Mouse (Mus musculus) lung, embryonic 15.5 days (tissue): ENCODE measurements around the gene Cetn2. TPM values are rescaled to one million over a fixed set of nuclear protein-coding genes. Genes with fewer than 3 reads are reported as not detected.

ENCODE experiments used
- ATAC-seq: fragments of 200-750 bp; cut with Nextera tagmentation; 2 replicates; pipeline ENCODE4 v1.8.0; 2017; ENCODE audit warnings: moderate number of reproducible peaks, borderline replicate concordance; ENCODE audit not compliant: low FRiP score, low TSS enrichment; ENCODE audit errors: extremely low read depth
- H3K27ac ChIP-seq: fragments of 300-500 bp; sonication (generic); 2 replicates; pipeline ENCODE4 v1.5.1; 2015; ENCODE audit warnings: moderate library complexity, mild to moderate bottlenecking, inconsistent platforms
- H3K27me3 ChIP-seq: fragments of 300-500 bp; sonication (generic); 2 replicates; pipeline ENCODE4 v1.6.1; 2015; ENCODE audit warnings: inconsistent platforms
- H3K36me3 ChIP-seq: fragments of 300-500 bp; sonication (generic); 2 replicates; pipeline ENCODE4 v1.6.1; 2015; ENCODE audit warnings: inconsistent platforms
- H3K4me1 ChIP-seq: fragments of 300-500 bp; sonication (generic); 2 replicates; pipeline ENCODE4 v1.6.1; 2015; ENCODE audit warnings: inconsistent platforms
- H3K4me2 ChIP-seq: fragments of 300-500 bp; sonication (generic); 2 replicates; pipeline ENCODE4 v1.6.1; 2015; ENCODE audit warnings: inconsistent platforms, mild to moderate bottlenecking, moderate library complexity
- H3K4me3 ChIP-seq: fragments of 300-500 bp; sonication (generic); 2 replicates; pipeline ENCODE4 v1.5.1; 2015; ENCODE audit warnings: mild to moderate bottlenecking, inconsistent platforms
- H3K9ac ChIP-seq: fragments of 300-500 bp; sonication (generic); 2 replicates; pipeline ENCODE4 v1.6.1; 2015; ENCODE audit warnings: inconsistent platforms
- H3K9me3 ChIP-seq: fragments of 300-500 bp; sonication (generic); 2 replicates; pipeline ENCODE4 v1.6.1; 2016; ENCODE audit warnings: inconsistent platforms
- WGBS: fragments of 180-500 bp; shearing (Covaris S2); methylation state at CpG from one replicate; pipeline ENCODE4 v1.1.7; 2015; 5-methylcytosine and 5-hydroxymethylcytosine counted together
- polyA plus RNA-seq: library from polyadenylated mRNA; unstranded; fragments of >200 nt; fragmentation: Nextera tagmentation; extraction: Ambion mirVana; gene quantifications from 2 replicates; pipeline ENCODE4 v1.2.1, GENCODE M21; 2015

Cetn2 gene
- polyA plus RNA-seq: 85.8 and 87.0 TPM in 2 replicates

DNA sequence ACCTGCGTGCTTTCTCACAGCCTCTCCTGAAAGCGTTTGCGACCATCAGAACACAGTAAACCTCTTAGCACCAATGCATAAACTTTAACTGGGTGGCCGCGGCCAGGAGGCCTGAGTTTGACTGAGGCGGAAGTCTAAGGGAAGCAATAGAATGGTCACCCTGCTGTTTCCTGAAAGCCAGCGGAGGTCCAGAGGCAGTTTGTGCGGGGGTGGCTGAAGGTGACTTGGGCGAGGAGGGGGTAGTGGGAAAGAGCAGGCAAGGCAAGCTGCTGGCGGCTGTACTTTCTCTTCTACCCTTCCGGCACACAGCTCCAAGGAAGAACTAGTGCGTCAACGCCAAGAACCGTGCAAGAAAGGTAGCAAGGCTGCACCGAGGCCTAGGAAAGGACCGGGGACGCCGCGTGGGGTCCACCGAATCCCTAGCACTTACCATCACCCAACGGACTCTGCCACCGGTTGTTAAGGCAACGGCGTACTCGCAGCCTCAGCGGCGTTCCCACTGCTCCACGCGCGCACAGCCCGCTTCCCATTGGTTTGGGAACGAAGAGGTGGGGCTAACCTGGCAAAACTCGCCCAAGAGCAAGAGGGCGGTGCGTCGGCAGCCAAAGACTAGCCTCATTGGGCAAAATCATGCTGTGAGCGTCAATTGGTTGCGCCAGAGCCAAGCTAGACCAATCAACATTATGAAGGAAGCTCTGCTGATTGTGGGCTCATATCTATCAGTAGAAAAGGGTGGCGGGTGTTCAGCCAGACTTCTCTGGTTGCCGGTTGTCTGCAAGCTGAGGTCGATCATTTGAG, at the start of gene Cetn2, which contains the start of gene Nsdhl:
Cetn2 (minus strand) TSS at position 528 of the 798 bp plus-strand sequence.
Nsdhl (plus strand) TSS at position 674 of the 798 bp plus-strand sequence.
- Histone ChIP-seq H3K4me2 (peak within 1 kb of the TSS; percentile 61), H3K4me1 (0 out of 2 replicates have a peak, but pooled peaks cover 8% of the 10 kb centered on the region), H3K9ac (peak within 1 kb of the TSS; percentile 45), H3K27me3 (no peaks in the 10 kb centered on the region), H3K27ac (peak within 1 kb of the TSS; percentile 39; the same call in 1 of the 2 replicates), H3K9me3 (no peaks in the 10 kb centered on the region), H3K36me3 (no peaks in the 10 kb centered on the region), H3K4me3 (peak within 1 kb of the TSS; percentile 56)
- peak; percentile 99 for ATAC-seq
- WGBS: 13% methylated on average over 41 of the region's 41 CpGs

DNA sequence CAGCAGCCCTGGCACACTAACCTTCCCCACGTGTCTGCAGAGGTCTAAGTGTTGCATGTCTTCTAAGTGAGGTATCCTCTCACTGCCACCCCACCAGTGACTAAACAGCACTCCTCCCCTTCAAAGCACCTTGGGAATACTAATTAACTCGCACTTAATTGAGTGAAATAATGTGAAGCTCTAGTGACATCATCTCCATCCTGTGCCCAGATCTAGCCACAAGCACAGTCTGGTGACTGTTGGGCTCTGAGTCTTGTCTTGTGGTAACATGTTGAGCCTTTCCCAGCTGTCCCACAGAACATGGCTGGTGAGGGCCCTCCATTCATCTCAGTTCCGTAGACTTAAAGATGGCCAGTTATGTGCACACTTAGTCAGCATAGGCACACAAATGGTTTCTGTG, 44.5 kb upstream of the Cetn2 start:
- Histone ChIP-seq H3K36me3 (no peaks in the 10 kb centered on the region), H3K27ac (no peak overlapping the region), H3K4me2 (no peak overlapping the region), H3K4me1 (no peaks in the 10 kb centered on the region), H3K9me3 (no peaks in the 10 kb centered on the region), H3K27me3 (no peaks in the 10 kb centered on the region), H3K4me3 (no peak overlapping the region), H3K9ac (no peak overlapping the region)
- 78% methylated on average over 3 of the region's 3 CpGs for WGBS
- ATAC-seq: no peak

DNA sequence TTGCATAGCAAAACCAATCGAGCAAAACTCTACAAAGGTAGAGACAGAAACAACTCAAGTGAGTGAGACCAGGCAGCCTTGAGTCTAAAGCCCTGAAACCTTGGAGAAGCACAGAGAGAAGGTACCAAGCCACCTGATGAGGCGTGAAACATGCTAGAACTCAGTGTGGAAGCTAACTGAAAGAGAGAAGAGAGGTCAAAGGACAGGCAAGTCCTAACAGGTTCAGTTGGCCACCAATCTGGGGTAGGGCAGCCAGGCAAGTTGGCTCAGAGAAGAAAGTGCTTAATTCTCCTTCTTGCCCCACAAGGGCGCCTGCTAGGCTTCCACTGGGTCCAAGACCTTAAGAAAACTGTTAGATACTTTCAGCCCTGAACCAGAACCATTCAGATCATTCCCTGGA, 43.3 kb upstream of the Cetn2 start:
- 58% methylated on average over 3 of the region's 3 CpGs for WGBS
- no peak overlapping the region for H3K4me3 ChIP-seq
- H3K36me3 ChIP-seq: no peaks in the 10 kb centered on the region
- H3K27ac ChIP-seq: no peak overlapping the region
- no peak for ATAC-seq
- no peaks in the 10 kb centered on the region for H3K4me1 ChIP-seq
- H3K9me3 ChIP-seq: no peaks in the 10 kb centered on the region
- no peak overlapping the region for H3K9ac ChIP-seq
- H3K4me2 ChIP-seq: no peak overlapping the region
- no peaks in the 10 kb centered on the region for H3K27me3 ChIP-seq

DNA sequence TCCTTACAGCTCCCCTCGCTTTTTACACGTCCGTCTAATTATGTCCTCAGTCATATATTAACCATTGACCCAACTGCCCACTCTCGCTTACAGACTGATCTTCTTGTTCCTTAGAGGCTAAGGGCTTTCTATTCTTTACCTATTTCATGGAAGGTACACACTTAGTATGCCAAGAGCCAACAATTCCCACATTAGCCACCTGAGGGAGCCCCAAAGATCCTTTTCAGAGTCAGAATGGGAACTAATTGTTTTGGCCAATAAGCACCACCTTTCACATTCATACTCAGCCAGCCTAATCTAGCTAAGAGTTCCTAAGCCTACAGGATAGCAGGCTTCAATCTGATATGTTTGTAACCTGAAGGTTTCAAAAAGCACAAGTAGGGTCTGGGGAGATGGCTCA, 42.2 kb upstream of the Cetn2 start:
- WGBS: 81% methylated on average over 4 of the region's 4 CpGs
- Histone ChIP-seq H3K4me3 (no peak overlapping the region), H3K4me1 (no peaks in the 10 kb centered on the region)

DNA sequence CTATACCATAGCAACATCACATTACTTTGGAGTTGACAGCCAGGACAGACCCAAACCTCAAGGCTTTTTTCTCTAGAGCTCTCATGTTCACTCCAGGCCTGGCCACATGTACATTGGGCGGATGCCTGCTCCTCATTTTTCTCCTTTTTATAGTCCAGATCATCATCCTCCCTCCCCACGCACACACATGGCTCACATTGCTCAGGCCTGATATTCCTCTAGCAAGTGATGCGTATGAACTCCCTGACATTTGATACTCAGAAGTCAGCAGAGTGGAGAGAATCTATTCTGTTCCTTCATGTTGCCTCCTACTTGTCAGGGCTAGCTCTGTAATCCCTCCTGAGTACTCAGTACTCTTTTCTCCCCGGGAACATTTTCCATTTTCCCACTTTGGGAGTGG, 38.3 kb upstream of the Cetn2 start:
- H3K27ac ChIP-seq: no peak overlapping the region
- H3K9ac ChIP-seq: no peak overlapping the region
- H3K4me1 ChIP-seq: no peaks in the 10 kb centered on the region
- no peaks in the 10 kb centered on the region for H3K27me3 ChIP-seq
- no peak for ATAC-seq
- no peaks in the 10 kb centered on the region for H3K9me3 ChIP-seq
- H3K36me3 ChIP-seq: no peaks in the 10 kb centered on the region
- WGBS: 92% methylated on average over 4 of the region's 4 CpGs
- H3K4me2 ChIP-seq: no peak overlapping the region
- no peak overlapping the region for H3K4me3 ChIP-seq

More for the DNA sequence above, 42.2 kb upstream of the Cetn2 start:
- no peak for ATAC-seq
- Histone ChIP-seq H3K27me3 (no peaks in the 10 kb centered on the region), H3K27ac (no peak overlapping the region), H3K36me3 (no peaks in the 10 kb centered on the region), H3K9me3 (no peaks in the 10 kb centered on the region), H3K9ac (no peak overlapping the region), H3K4me2 (no peak overlapping the region)

DNA sequence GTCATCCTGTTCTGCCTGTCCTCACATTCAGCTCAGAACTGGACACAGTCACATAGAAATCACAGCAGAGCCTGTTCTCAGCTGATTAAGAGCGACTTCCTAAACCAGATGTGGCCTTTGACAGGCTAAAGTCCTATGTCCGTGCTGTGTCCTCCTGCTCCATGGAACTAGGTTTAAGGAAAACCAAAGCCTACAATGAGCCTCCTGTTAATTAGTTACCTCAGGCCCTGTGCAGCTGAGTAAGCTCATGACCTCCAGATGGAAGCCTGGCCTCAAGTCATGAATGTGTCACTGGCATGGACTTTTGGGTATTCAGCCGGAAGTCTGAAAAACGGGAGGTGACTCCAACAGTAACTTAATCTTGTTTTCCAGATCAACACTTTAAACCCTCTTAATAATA, 35.3 kb upstream of the Cetn2 start:
- no peaks in the 10 kb centered on the region for H3K9me3 ChIP-seq
- H3K27ac ChIP-seq: no peak overlapping the region
- H3K27me3 ChIP-seq: no peaks in the 10 kb centered on the region
- no peaks in the 10 kb centered on the region for H3K4me1 ChIP-seq
- no peak overlapping the region for H3K9ac ChIP-seq
- H3K4me2 ChIP-seq: no peak overlapping the region
- H3K36me3 ChIP-seq: no peaks in the 10 kb centered on the region
- ATAC-seq: no peak
- WGBS: 87% methylated on average over 4 of the region's 4 CpGs
- H3K4me3 ChIP-seq: no peak overlapping the region

DNA sequence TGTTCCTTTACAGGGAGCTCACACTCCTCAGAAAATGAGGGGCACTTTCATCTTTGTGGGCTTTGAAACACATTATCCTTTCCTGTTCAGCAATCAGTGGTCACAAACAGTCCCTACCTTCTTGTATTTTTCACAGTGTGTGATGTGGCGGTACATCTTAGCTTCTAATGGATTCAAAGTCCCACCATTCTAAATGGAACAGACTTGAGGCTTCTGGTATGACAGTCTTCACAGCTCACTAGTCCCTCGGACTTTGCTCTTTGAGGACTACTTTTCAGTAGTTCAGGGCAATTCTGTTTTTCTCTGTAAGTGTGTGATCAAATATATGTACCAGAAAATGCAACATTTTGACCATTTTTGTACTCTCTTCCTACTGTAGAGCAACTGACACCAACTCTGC, 3.2 kb upstream of the Cetn2 start:
- H3K9ac ChIP-seq: no peak overlapping the region
- H3K36me3 ChIP-seq: no peaks in the 10 kb centered on the region
- no peak overlapping the region for H3K4me2 ChIP-seq
- H3K27me3 ChIP-seq: no peaks in the 10 kb centered on the region
- 72% methylated on average over 2 of the region's 2 CpGs for WGBS
- no peak for ATAC-seq
- H3K4me1 ChIP-seq: 0 out of 2 replicates have a peak, but pooled peaks cover 8% of the 10 kb centered on the region
- H3K27ac ChIP-seq: no peak overlapping the region
- H3K9me3 ChIP-seq: no peaks in the 10 kb centered on the region
- H3K4me3 ChIP-seq: no peak overlapping the region

DNA sequence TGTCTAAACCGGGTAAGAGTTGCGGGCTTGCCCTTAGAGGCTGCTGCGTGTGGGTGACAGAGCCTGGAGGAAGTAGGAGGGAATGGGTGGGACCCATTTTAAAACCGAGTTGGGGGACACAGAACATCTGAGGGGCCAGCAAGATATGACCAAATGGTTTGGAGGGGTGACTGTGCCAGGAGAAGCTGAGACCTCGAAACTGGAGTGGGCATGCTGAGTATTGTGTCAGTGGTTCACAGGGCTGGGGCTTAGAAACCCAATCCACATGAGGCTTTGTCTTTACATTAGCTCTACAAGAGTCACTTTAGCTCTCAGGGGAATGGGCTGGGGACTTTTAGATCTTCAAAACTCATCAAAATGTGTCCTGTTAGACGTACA, 460 bp upstream of the Cetn2 start:
- Histone ChIP-seq H3K4me3 (peak overlapping the region; percentile 56), H3K9ac (peak overlapping the region; percentile 45), H3K4me1 (0 out of 2 replicates have a peak, but pooled peaks cover 8% of the 10 kb centered on the region), H3K36me3 (no peaks in the 10 kb centered on the region), H3K4me2 (peak overlapping the region; percentile 61), H3K27ac (no peak overlapping the region), H3K27me3 (no peaks in the 10 kb centered on the region), H3K9me3 (no peaks in the 10 kb centered on the region)
- 10% methylated on average over 6 of the region's 6 CpGs for WGBS
- ATAC-seq: no peak

DNA sequence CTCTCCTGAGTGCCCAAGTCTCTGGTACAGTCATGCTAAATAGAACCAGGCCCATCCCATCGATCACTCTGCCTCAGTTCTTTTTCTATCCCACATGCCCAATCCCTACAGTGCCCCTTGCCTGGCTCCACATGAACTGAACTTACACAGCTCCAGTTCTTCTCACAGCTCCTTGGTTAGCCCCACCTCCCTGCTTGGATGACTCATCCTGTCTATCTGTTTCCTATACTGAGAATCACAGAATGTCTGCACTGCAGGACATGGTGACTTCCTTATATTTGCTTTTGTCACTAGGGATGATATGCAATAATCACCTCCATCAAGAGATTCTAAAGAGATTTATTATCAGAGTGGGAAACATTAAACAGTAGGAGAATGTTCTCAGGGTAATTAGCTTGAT, 6.6 kb downstream of the Cetn2 start:
- no peaks in the 10 kb centered on the region for H3K36me3 ChIP-seq
- 100% methylated on average over 1 of the region's 1 CpGs for WGBS
- H3K4me2 ChIP-seq: no peak overlapping the region
- no peak overlapping the region for H3K9ac ChIP-seq
- no peaks in the 10 kb centered on the region for H3K27me3 ChIP-seq
- no peak for ATAC-seq
- no peak overlapping the region for H3K27ac ChIP-seq
- no peaks in the 10 kb centered on the region for H3K4me1 ChIP-seq
- H3K9me3 ChIP-seq: no peaks in the 10 kb centered on the region
- no peak overlapping the region for H3K4me3 ChIP-seq

DNA sequence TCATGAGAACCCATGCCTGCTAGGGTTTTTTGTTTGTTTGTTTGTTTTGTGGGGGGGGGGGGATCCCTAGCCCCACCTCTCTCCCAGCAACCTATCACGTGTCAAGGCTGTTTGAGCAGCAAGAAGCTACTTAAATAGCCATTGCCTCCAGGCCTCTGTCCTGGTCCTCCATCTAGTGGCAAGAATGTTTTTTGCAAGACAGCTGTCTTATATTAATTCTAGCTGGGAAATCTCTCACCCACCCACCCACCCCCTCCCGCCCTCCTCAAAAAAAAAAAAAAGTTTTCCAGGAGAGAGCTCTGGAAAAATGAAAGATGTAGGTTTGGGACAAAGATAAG, 9.8 kb downstream of the Cetn2 start:
- peak; percentile 31; the same call in 1 of the 2 replicates for ATAC-seq
- H3K9me3 ChIP-seq: no peaks in the 10 kb centered on the region
- no peak overlapping the region for H3K27ac ChIP-seq
- 13% methylated on average over 2 of the region's 2 CpGs for WGBS
- H3K9ac ChIP-seq: no peak overlapping the region
- no peak overlapping the region for H3K4me3 ChIP-seq
- no peaks in the 10 kb centered on the region for H3K27me3 ChIP-seq
- no peak overlapping the region for H3K4me2 ChIP-seq
- H3K4me1 ChIP-seq: no peaks in the 10 kb centered on the region
- no peaks in the 10 kb centered on the region for H3K36me3 ChIP-seq

DNA sequence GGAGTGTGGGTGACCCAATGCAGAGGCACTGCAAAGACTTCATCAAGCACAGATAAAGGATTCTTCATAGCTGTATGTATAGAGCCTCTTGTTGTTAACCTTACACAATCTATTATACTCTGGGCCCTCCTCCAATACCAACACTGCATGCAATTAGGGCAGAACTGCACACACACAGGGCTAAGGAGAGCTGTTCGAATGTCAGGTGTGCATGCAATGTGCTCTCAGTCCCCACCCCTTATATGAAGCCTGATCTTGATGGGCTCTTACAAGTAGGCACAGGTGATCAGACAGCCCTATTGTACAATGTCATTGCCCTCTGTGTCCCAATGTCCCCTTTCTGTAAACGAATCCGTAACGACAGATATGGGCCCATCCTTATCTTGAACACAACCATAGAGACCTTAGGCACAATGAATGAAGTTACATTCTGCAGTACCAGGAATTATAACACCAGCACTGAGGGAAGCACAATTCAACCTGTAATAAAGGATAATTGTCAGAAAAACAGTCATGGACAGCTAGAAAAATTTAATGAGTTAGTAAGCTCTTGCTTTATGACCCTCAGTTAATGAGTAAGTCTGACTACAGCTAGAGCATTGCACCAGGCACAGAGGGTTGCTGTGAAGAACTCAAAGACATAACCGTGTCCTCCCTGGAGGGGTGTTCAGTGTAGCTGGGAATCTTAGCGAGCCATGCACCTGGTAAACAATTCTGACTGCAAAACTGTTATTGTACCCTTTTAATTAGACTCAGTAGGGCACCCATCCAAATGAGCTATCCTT, 10.4 kb downstream of the Cetn2 start:
- H3K9me3 ChIP-seq: no peaks in the 10 kb centered on the region
- no peak overlapping the region for H3K4me2 ChIP-seq
- WGBS: 70% methylated on average over 6 of the region's 6 CpGs
- no peaks in the 10 kb centered on the region for H3K36me3 ChIP-seq
- no peak overlapping the region for H3K9ac ChIP-seq
- H3K27me3 ChIP-seq: no peaks in the 10 kb centered on the region
- no peak overlapping the region for H3K27ac ChIP-seq
- no peak for ATAC-seq
- H3K4me1 ChIP-seq: no peaks in the 10 kb centered on the region
- H3K4me3 ChIP-seq: no peak overlapping the region

DNA sequence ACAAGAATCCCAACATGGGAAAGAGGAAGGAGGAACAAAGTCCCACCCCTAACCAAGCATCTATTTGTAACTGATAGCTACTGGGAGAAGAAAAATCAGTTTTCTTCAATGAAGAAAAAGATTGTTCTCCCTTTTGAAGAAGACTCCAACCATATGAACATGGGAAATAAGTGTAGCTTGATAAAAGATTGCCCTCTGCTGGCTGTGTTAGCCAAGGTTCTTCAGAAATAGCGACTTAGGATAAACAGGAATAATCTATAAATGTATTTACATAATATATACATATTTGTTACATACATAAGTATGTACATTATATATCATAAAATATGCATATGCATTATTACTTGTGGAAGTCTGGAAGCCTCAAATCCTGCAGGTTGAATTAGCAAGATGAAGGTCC, 15.7 kb downstream of the Cetn2 start:
- WGBS: 37% methylated on average over 1 of the region's 1 CpGs
- no peak for ATAC-seq
- H3K27ac ChIP-seq: no peak overlapping the region
- H3K9ac ChIP-seq: no peak overlapping the region
- no peak overlapping the region for H3K4me2 ChIP-seq
- H3K4me1 ChIP-seq: no peaks in the 10 kb centered on the region
- H3K9me3 ChIP-seq: no peaks in the 10 kb centered on the region
- no peaks in the 10 kb centered on the region for H3K36me3 ChIP-seq
- H3K4me3 ChIP-seq: no peak overlapping the region
- H3K27me3 ChIP-seq: no peaks in the 10 kb centered on the region
